Mouse (Mus musculus) G1E-ER4 (cell line): ENCODE measurements around the gene Letm1. TPM values are rescaled to one million over a fixed set of nuclear protein-coding genes. Genes with fewer than 3 reads are reported as not detected.

Source experiments
- GATA1 ChIP-seq: IDR thresholded peaks from one replicate; pipeline ENCODE4 v1.8.0; 2012; ENCODE audit warnings: low read length, inconsistent platforms
- polyA plus RNA-seq: library from polyadenylated mRNA; stranded (reverse); fragments of >175 nt; gene quantifications from 2 replicates; pipeline ENCODE4 v1.2.3, GENCODE M21; 2012

Letm1 gene
- polyA plus RNA-seq, 1 experiment = 39.6 TPM

DNA sequence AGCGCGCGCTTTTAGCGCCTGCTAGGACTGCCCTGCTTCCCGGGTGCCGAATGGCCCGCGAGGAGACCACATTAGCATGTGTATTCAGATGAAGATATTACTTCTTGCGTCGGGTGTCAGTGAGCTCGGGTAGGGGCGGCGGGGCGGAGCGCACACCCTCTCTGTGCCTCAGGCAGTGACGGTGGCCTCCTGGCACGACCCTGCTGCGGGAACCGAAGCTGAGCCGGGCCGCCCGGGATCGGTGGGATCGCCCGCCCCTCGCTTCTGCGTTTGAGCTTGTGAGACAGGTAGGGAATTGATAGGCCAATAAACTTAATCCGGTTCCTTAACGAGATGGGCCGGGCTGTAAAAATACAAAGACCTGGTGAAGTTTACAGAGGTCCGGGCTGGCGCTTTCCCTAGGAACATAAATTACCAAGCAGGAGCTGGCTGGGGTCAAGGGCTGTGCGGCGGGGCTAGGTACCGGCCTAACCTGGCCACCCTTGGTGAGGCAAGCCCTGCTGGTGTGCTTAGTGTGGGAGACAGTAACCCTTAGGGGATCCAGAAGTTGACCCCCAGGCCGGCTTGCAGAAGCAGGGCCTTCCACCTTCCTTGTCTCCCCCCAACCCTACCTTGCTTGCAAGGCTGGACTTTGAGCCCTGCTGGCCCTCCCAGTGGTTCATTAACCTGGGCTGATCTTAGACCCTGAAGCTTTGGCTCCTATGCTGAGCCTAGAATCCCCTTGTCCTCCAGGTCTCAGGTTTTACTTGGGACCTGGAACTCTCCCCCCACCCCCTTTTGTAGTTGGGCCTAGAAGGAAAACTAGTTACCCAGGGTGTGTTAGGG is 58.8 kb downstream of the Letm1 start:
- TF ChIP-seq GATA1 = no peak

- no peak for TF ChIP-seq GATA1
Observed at GRCm38 (mm10) chr5:33723019-33723640, 59.5 kb downstream of the Letm1 start.

DNA sequence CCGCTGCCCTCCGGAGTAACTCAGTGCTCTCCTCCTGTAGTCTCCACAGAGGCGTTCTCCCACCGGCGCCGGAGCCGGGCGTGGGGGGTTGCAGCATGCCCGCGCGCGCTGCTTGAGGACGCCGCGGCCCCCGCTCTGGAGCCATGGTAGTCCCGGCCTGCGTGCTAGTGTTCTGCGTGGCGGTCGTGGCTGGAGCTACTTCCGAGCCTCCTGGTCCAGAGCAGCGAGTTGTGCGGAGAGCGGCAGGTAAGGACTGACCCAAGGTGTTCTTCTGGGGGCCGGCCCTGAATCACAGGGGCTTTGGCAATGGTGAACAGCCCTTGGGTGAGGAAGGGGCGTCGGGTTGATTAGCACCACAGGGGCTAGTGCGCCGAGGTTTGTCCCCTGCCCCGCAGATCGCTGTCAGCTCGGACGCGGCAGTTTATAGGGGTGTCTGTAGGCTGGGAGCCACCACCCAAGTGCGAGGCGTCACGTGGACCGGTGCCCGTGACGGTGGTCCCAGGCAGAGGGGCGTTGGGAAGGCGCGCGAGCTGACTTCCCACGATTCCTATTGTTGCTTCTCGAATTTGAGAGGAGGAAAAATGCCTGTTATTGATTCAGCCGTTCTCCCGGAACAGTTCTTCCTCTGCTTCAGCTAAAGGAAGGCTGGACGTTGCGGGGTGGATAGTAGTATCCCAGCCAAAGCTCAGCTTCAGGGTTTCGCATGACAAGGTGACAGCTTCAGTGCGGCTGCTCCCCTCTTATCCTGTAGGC is 60.2 kb downstream of the Letm1 start:
- no peak for TF ChIP-seq GATA1

DNA sequence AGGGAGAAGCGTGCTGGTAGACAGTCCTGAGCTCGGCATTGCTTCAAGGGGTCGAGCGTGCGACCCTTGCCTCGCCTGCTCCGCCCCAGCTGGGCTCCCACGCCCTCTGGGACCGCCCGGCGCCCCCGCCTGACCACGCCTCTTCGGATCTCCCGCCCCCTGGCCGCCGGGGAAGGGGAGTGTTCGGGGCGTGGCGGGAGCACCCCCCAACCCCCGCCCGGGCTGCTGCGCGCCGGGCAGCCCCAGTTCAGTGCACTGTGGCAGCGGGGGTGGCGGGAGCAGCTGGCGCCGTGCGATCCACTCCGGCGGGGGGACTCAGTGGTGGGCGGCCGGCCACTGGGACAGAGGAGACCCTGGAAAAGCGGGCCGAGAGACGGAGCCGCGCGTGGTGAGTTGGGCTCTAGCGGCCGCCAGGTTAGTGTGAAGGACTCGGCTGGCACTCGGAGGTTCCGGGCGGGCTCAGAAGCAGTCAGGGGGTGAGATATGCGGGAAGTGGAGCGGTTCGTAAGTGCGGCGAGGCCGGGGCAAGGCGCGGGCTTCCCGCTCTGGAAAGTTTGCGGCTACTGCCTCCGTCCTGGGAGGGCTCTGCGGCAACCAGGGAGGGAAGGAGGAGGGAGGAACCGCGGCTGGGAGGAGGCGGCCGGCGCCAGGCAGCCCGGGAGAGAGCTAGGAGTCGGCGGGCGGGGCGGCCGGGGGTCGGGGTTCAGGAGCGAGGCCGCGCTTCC is 60.9 kb downstream of the Letm1 start, which contains the start of gene Fgfr3:
Gene Fgfr3, plus strand, starts transcription at position 134 of the 725 bp plus-strand sequence.
- TF ChIP-seq GATA1 = no peak

GRCm38 (mm10) chr5:33720852-33721490 is 61.6 kb downstream of the Letm1 start:
- no peak for TF ChIP-seq GATA1

DNA sequence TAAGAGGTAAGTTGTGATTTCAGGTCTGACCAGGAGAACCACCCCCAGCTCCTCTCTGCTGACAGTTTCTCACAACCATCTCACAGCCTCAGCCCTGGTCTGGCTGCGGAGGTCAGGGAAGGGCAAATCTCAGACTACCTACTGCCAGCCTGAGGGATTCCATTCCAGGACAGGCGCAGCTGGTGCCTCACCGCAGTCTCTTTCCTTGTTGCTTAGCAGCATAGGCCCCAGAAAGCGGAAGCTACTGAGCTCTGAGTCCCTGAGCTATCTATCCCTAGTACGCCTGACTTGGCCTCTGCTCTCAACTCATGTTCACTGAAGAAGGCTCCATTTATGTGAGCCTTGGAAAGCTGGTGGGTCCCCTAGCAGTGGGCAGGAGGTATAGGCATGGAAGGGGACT is 64.2 kb downstream of the Letm1 start:
- no peak for TF ChIP-seq GATA1

- no peak for TF ChIP-seq GATA1
Observed at GRCm38 (mm10) chr5:33716467-33716866, 66.2 kb downstream of the Letm1 start.

DNA sequence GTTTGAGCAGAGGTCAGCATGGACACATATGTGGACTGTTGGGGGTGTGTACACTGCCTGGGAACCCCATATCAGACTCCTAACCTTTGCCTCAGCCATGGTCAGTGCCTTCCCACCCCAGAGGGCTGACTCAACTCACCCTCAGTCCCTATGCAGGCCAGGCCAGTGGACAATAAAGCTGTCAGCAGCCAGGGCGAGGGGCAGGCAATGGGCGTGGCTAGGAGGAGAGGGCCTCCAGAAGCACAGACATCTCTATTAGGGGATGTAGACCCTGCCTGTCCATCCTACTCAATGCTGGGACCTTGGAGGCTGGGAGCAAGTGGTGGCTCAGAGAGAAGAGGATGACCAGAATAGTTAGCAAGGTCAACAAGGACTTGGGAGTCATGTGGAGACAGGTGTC is 67.4 kb downstream of the Letm1 start:
- TF ChIP-seq GATA1 = no peak

DNA sequence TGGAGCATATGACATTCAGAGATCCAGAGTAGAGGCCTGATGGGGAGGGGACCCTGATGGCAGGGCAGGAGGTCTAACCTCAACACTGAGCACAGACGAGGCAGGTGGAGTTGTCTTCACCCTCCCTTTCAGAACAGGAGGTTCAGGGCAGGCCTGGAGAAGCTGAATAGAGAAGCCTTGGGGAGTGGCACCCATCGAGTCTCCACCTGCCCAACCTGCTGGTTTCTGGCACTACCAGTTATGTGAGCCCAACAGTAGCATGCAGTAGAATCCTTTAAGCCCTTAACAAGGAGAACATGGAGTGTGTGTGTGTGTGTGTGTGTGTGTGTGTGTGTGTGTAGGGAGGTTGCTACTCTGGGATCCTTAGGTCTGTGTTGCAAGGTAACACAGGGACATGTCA is 70.1 kb downstream of the Letm1 start:
- TF ChIP-seq GATA1 = no peak

DNA sequence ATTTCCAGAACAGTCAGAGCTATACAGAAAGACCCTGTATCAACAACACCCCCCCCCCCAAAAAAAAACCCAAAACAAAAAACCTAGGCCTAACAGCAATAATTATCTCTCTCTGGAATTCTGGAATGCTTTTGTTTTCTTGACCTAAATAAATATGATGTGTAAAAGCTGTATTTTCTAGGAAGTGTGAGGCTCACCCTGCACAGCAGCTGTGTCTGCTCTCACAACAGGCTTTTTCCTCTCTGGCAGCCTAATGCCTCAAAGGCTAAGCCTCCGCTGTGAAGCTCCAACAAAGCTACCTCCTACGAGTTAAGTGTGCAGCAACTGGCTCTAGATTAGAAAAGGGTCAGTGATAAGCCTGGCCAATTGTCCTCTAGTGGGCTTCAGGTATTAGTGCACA is 73.6 kb downstream of the Letm1 start:
- TF ChIP-seq GATA1 = no peak

GRCm38 (mm10) chr5:33707163-33707562 is 75.5 kb downstream of the Letm1 start:
- TF ChIP-seq GATA1 = no peak

- no peak for TF ChIP-seq GATA1
Observed at GRCm38 (mm10) chr5:33706350-33706629, 76.3 kb downstream of the Letm1 start.

DNA sequence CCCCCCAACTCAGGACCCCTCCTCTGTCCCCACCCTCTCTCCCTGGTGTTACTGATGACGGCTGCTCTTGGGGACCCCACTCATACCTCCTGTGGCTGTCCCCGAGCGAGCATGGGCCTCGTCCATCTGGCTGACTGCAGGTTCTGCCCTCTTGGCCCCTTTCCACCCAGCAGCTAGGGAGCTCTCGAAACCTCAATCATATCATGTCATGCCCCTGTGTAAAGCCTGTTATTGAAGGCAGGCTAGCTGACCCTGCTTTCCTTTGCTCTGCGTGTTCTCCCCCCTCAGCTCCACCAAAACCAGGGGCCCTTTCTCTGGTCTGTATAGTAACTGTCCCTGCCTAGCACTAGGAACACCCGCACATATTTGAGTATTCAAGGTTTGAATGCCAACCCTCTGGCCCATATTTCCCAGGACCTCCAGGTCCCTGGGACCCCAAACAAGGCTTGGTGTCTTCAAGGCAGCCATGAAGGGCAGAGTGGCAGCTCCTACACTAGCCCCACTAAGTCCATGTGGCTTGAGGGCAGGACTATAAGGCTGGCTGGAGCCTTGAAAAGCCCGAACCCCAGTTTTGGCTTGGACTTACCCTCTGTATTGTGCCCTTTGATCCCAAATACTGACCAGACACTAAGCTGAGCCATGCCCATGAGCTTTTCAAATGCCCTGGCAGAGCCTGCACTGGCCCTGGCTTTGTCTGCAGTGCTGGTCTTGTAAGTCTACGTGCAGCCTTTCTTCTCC is 76.8 kb downstream of the Letm1 start:
- no peak for TF ChIP-seq GATA1

DNA sequence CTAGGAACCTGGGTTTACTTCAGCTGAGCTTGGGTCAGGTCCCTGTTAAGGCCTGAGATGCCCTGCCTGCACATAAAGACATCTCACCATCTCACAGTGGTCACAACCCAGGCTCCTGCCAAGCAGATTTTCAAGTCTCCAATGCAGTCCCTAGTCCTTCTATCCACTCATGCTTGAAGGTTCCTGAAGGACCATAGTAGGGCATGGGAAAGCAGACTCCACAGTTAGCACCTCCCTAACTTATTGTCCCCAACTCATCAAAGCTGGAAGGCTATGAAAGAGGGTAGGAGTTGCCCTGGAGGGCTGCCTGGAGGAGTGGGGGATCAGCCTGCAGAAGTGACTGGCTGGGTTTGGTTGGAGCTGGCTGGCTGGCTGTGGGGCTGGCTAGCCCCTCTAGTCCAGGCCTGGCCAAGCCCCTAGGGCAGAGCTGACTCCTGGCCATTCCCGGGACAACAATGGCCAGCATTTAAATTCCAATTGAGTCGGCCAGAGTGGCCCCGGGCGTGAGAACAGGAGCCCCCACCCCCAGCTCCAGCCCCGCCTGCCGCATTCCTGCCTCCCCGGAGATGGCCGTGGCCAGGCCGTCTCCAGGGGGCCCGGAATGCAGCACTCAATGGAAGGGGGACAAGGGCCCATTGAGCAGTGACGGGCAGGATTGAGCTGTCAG is 77.5 kb downstream of the Letm1 start:
- no peak for TF ChIP-seq GATA1
